In genomic region chrX:152716693-152717092, GRCm38 (mm10) we compare ENCODE assay signal across 32 mouse cellular contexts. TPM values are rescaled to one million over a fixed set of nuclear protein-coding genes. Genes with fewer than 3 reads are reported as not detected.
"Had no signal": no experiment of that assay in that cellular context is flagged by ENCODE, and none has a peak within 500 bp of the region (broad histone marks: within the 10 kb centered on the region; RNA-seq: fewer than 3 reads in every experiment).

No protein-coding gene starts in this region.

- H3K27ac ChIP-seq: limb, embryonic 10.5 days; limb, embryonic 12.5 days; limb, embryonic 13.5 days; limb, embryonic 15.5 days; liver, embryonic 12.5 days; liver, embryonic 13.5 days; liver, embryonic 14.5 days; liver, embryonic 15.5 days; lung, embryonic 15.5 days; macrophage; midbrain, embryonic 10.5 days; midbrain, embryonic 12.5 days; midbrain, embryonic 13.5 days; midbrain, embryonic 15.5 days; neural tube, embryonic 12.5 days had no signal

- H3K36me3 ChIP-seq: limb, embryonic 10.5 days; limb, embryonic 12.5 days; limb, embryonic 13.5 days; limb, embryonic 15.5 days; liver, embryonic 12.5 days; liver, embryonic 13.5 days; liver, embryonic 15.5 days; lung, embryonic 15.5 days; midbrain, embryonic 10.5 days; midbrain, embryonic 12.5 days; midbrain, embryonic 13.5 days; midbrain, embryonic 15.5 days; neural tube, embryonic 12.5 days had no signal

- H3K4me3 ChIP-seq: limb, embryonic 10.5 days; limb, embryonic 12.5 days; limb, embryonic 13.5 days; limb, embryonic 15.5 days; liver, embryonic 12.5 days; liver, embryonic 13.5 days; liver, embryonic 15.5 days; lung, embryonic 15.5 days; megakaryocyte, embryonic 14.5 days; midbrain, embryonic 10.5 days; midbrain, embryonic 12.5 days; midbrain, embryonic 13.5 days; midbrain, embryonic 15.5 days; myocyte; neural tube, embryonic 12.5 days had no signal

- ATAC-seq: liver, embryonic 12.5 days; liver, postnatal 0 days; lung, postnatal 0 days; midbrain, embryonic 13.5 days; midbrain, embryonic 15.5 days; midbrain, embryonic 16.5 days had no signal

- H3K9ac ChIP-seq: limb, embryonic 12.5 days; limb, embryonic 13.5 days; limb, embryonic 15.5 days; liver, embryonic 12.5 days; liver, embryonic 13.5 days; liver, embryonic 14.5 days; liver, embryonic 15.5 days; liver, postnatal 0 days; lung, embryonic 14.5 days; lung, embryonic 15.5 days; midbrain, embryonic 12.5 days; midbrain, embryonic 13.5 days; midbrain, embryonic 15.5 days; neural tube, embryonic 12.5 days had no signal

- DNase-seq: left cerebral cortex, postnatal 4 days; liver; liver, embryonic 13.5 days; liver, postnatal 0 days; lung, adult 18-20 months; lung, adult 2 months; lung, embryonic 14.5 days; lung, postnatal 10 days; lung, postnatal 14 days; lung, postnatal 36 days; lung, postnatal 4 days; midbrain, embryonic 14.5 days had no signal

- H3K27me3 ChIP-seq: limb, embryonic 13.5 days; limb, embryonic 15.5 days; liver, embryonic 12.5 days; liver, embryonic 13.5 days; liver, embryonic 15.5 days; lung, embryonic 15.5 days; megakaryocyte, embryonic 14.5 days; neural tube, embryonic 12.5 days had no signal

- H3K4me1 ChIP-seq: limb, embryonic 10.5 days; limb, embryonic 12.5 days; limb, embryonic 13.5 days; limb, embryonic 15.5 days; liver, embryonic 12.5 days; liver, embryonic 13.5 days; liver, embryonic 15.5 days; lung, embryonic 15.5 days; megakaryocyte, embryonic 14.5 days; midbrain, embryonic 10.5 days; midbrain, embryonic 12.5 days; midbrain, embryonic 13.5 days; midbrain, embryonic 15.5 days; neural tube, embryonic 12.5 days had no signal

RNA-seq across cellular contexts. Expression of gene Shroom2, which starts 52.6 kb away (rescaled TPM):
- total RNA-seq: megakaryocyte-erythroid progenitor cell, adult 5-6 weeks; monocyte, adult 5-6 weeks had no signal
- polyA plus RNA-seq: macrophage had no signal
